Mouse (Mus musculus): ENCODE data around the gene Krt80.
"Not testable (repeated sequence)": the region's sequence is repeated elsewhere in the genome, so short reads cannot be mapped to it uniquely, and the experiment has no call there.

The Krt80 gene

GRCm38 (mm10) chr15:101338359-101338758 is 31.6 kb downstream of the Krt80 start:
- DNase-seq = no peak

GRCm38 (mm10) chr15:101336474-101337174 is 33.3 kb downstream of the Krt80 start:
- DNase-seq = no peak

GRCm38 (mm10) chr15:101333648-101334047 is 36.3 kb downstream of the Krt80 start:
- no peak for DNase-seq

GRCm38 (mm10) chr15:101333165-101333564 is 36.8 kb downstream of the Krt80 start:
- no peak for DNase-seq

GRCm38 (mm10) chr15:101332370-101332769 is 37.6 kb downstream of the Krt80 start:
- DNase-seq = no peak

GRCm38 (mm10) chr15:101331090-101331489 is 38.9 kb downstream of the Krt80 start:
- no peak for DNase-seq

GRCm38 (mm10) chr15:101329564-101329892 is 40.4 kb downstream of the Krt80 start:
- no peak for DNase-seq

- no peak for DNase-seq
Observed at GRCm38 (mm10) chr15:101328876-101329563, 40.9 kb downstream of the Krt80 start.

GRCm38 (mm10) chr15:101327282-101327681 is 42.7 kb downstream of the Krt80 start:
- peak; percentile 33 to 65 for DNase-seq

GRCm38 (mm10) chr15:101325991-101326534 is 43.9 kb downstream of the Krt80 start:
- no peak for DNase-seq

GRCm38 (mm10) chr15:101324409-101324808 is 45.6 kb downstream of the Krt80 start:
- DNase-seq = not testable (repeated sequence)

- no peak for DNase-seq
Observed at GRCm38 (mm10) chr15:101323511-101323910, 46.5 kb downstream of the Krt80 start.

GRCm38 (mm10) chr15:101322640-101323039 is 47.3 kb downstream of the Krt80 start:
- no peak for DNase-seq

- DNase-seq = no peak
Observed at GRCm38 (mm10) chr15:101322106-101322505, 47.9 kb downstream of the Krt80 start.

GRCm38 (mm10) chr15:101321126-101321525 is 48.8 kb downstream of the Krt80 start:
- DNase-seq = no peak

GRCm38 (mm10) chr15:101320618-101321041 is 49.3 kb downstream of the Krt80 start:
- no peak for DNase-seq

- no peak for DNase-seq
Observed at GRCm38 (mm10) chr15:101320010-101320617, 49.8 kb downstream of the Krt80 start.

- peak in 1 of 2 experiments; percentile 26 for DNase-seq
Observed at GRCm38 (mm10) chr15:101318889-101319765, 50.8 kb downstream of the Krt80 start.

GRCm38 (mm10) chr15:101317814-101318500 is 52.0 kb downstream of the Krt80 start:
- no peak for DNase-seq

- peak in 1 of 2 experiments; percentile 7 for DNase-seq
Observed at GRCm38 (mm10) chr15:101316913-101317813, 52.8 kb downstream of the Krt80 start.

Data from spleen, adult 18-20 months (tissue).